Comparison of ENCODE assay signal across 29 mouse cellular contexts in the genomic region with DNA sequence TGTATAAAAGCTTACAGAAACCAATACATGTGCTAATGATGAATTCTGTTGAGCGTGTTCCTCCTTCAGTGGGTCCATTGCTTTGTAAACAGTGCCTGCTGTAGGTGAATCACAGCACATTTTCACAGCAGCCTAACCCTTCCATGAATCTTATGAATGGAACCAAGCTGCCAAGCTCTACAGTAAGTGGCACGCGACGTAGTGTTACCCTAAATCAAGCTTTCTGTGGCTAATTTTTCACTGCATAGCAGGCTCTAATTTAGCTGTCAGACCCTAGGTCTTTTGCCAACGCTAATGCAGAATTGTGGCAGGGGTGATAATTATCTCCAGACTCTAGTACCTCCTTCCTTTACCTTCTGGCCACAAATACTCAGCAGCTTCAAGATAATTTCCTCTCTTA.
"Had no signal": no experiment of that assay in that cellular context is flagged by ENCODE, and none has a peak within 500 bp of the region (broad histone marks: within the 10 kb centered on the region; RNA-seq: fewer than 3 reads in every experiment).

No protein-coding gene starts in this region.

- ATAC-seq: hindbrain, embryonic 16.5 days; inflammation-experienced regulatory T-cells, adult 6 months; intestine, embryonic 15.5 days; intestine, postnatal 0 days; liver, postnatal 0 days had no signal

- H3K36me3 ChIP-seq: heart, embryonic 10.5 days; heart, embryonic 12.5 days; hindbrain, embryonic 10.5 days; hindbrain, embryonic 12.5 days; intestine, embryonic 15.5 days; limb, embryonic 10.5 days; limb, embryonic 12.5 days; liver, embryonic 13.5 days; liver, embryonic 15.5 days had no signal

- H3K4me1 ChIP-seq: heart, embryonic 10.5 days; heart, embryonic 12.5 days; hindbrain, embryonic 10.5 days; hindbrain, embryonic 12.5 days; intestine, embryonic 15.5 days; limb, embryonic 10.5 days; limb, embryonic 12.5 days; liver, embryonic 13.5 days; liver, embryonic 15.5 days had no signal

- H3K4me3 ChIP-seq: gastrocnemius, adult 2 months; heart, embryonic 10.5 days; heart, embryonic 12.5 days; hindbrain, embryonic 10.5 days; hindbrain, embryonic 12.5 days; intestine, embryonic 15.5 days; layer of hippocampus, adult 2 months; left cerebral cortex, adult 2 months; limb, embryonic 10.5 days; limb, embryonic 12.5 days; liver, embryonic 13.5 days; liver, embryonic 15.5 days had no signal

- H3K4me2 ChIP-seq: heart, embryonic 12.5 days; hindbrain, embryonic 12.5 days; hindbrain, embryonic 14.5 days; intestine, embryonic 15.5 days; limb, embryonic 12.5 days; liver, embryonic 11.5 days; liver, embryonic 13.5 days; liver, embryonic 15.5 days had no signal

- H3K27me3 ChIP-seq: heart, embryonic 12.5 days; hindbrain, embryonic 12.5 days; intestine, embryonic 15.5 days; limb, embryonic 12.5 days; liver, embryonic 13.5 days; liver, embryonic 15.5 days had no signal

- DNase-seq: gastrocnemius, adult 2 months; gastrocnemius, postnatal 10 days; gastrocnemius, postnatal 25 days; heart, adult 18-20 months; heart, postnatal 10 days; heart, postnatal 4 days; kidney, adult 18-20 months; kidney, adult 8-10 months; kidney, postnatal 10 days; kidney, postnatal 25 days; kidney, postnatal 4 days; liver; liver, embryonic 13.5 days; liver, postnatal 0 days had no signal

- H3K9ac ChIP-seq: heart, embryonic 12.5 days; hindbrain, embryonic 12.5 days; hindbrain, embryonic 14.5 days; intestine, embryonic 15.5 days; limb, embryonic 12.5 days; liver, embryonic 13.5 days; liver, embryonic 15.5 days; liver, postnatal 0 days had no signal

- H3K9me3 ChIP-seq: heart, embryonic 10.5 days; hindbrain, embryonic 12.5 days; intestine, embryonic 15.5 days; limb, embryonic 10.5 days; limb, embryonic 12.5 days; liver, embryonic 13.5 days; liver, embryonic 15.5 days had no signal

- H3K27ac ChIP-seq: gastrocnemius, adult 2 months; heart, embryonic 10.5 days; hindbrain, embryonic 10.5 days; hindbrain, embryonic 12.5 days; hindbrain, embryonic 14.5 days; intestine, embryonic 15.5 days; layer of hippocampus, adult 2 months; left cerebral cortex, adult 2 months; limb, embryonic 10.5 days; limb, embryonic 12.5 days; liver, embryonic 13.5 days; liver, embryonic 15.5 days had no signal
